ENCODE assay signal across 25 mouse cellular contexts in the genomic region with DNA sequence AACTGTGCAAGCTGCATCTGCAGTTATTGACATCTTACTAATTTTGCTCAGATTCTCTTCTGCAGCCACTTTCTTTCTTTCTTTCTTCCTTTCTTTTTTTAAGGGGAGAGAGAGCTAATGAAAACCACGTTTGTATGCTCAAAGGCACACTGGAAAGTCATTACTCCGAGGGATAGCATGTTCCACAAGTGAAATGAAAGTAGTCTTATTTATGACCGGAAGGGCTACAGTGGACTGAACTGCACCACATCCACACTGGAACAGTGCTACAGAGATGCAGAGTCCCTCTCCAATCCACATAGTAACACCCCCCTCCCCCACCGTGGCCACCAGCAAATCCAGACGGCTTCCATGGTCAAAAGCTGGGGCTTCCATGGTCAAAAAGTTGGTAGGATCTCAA.
DNase-seq lines count a peak whose midpoint lies in the region; ATAC-seq lines count a peak whose summit lies in the region.
"Had no signal": no experiment of that assay in that cellular context is flagged by ENCODE, and none has a peak within 500 bp of the region (broad histone marks: within the 10 kb centered on the region; RNA-seq: fewer than 3 reads in every experiment).

No protein-coding gene starts in this region.

- no peaks in the 10 kb centered on the region for H3K27me3 ChIP-seq in embryonic facial prominence, embryonic 15.5 days
- H3K27me3 ChIP-seq in embryonic facial prominence, embryonic 10.5 days (replicated peaks; ENCODE audit: low read depth, poor library complexity, severe bottlenecking) = no peaks in the 10 kb centered on the region
- no peaks in the 10 kb centered on the region for H3K27me3 ChIP-seq in limb, embryonic 12.5 days
- H3K27me3 ChIP-seq in limb, embryonic 15.5 days = no peaks in the 10 kb centered on the region
- H3K27me3 ChIP-seq: heart, embryonic 13.5 days; hindbrain, embryonic 15.5 days had no signal

- no peak overlapping the region for H3K9ac ChIP-seq in embryonic facial prominence, embryonic 15.5 days
- H3K9ac ChIP-seq in limb, embryonic 12.5 days (replicated peaks) = no peak overlapping the region
- no peak overlapping the region for H3K9ac ChIP-seq in limb, embryonic 15.5 days
- H3K9ac ChIP-seq: forebrain, postnatal 0 days; heart, embryonic 13.5 days; hindbrain, embryonic 15.5 days had no signal

- peaks cover 20% of the 10 kb centered on the region for H3K4me1 ChIP-seq in embryonic facial prominence, embryonic 15.5 days
- H3K4me1 ChIP-seq in embryonic facial prominence, embryonic 10.5 days = peaks cover 12% of the 10 kb centered on the region
- H3K4me1 ChIP-seq in limb, embryonic 12.5 days (replicated peaks) = peaks cover 45% of the 10 kb centered on the region
- peaks cover 35% of the 10 kb centered on the region for H3K4me1 ChIP-seq in limb, embryonic 15.5 days
- H3K4me1 ChIP-seq: hindbrain, embryonic 15.5 days had no signal

- H3K4me2 ChIP-seq in embryonic facial prominence, embryonic 15.5 days (replicated peaks) = no peak overlapping the region
- H3K4me2 ChIP-seq in limb, embryonic 12.5 days = peak overlapping the region; percentile 6; the same call in 1 of the 2 replicates
- no peak overlapping the region for H3K4me2 ChIP-seq in limb, embryonic 15.5 days
- H3K4me2 ChIP-seq: heart, embryonic 13.5 days; hindbrain, embryonic 15.5 days had no signal

- no peaks in the 10 kb centered on the region for H3K36me3 ChIP-seq in embryonic facial prominence, embryonic 15.5 days
- no peaks in the 10 kb centered on the region for H3K36me3 ChIP-seq in embryonic facial prominence, embryonic 10.5 days (replicated peaks)
- H3K36me3 ChIP-seq in limb, embryonic 12.5 days = no peaks in the 10 kb centered on the region
- H3K36me3 ChIP-seq in limb, embryonic 15.5 days = no peaks in the 10 kb centered on the region
- H3K36me3 ChIP-seq: heart, embryonic 10.5 days; heart, embryonic 13.5 days; hindbrain, embryonic 15.5 days had no signal

- no peak for ATAC-seq in embryonic facial prominence, embryonic 15.5 days (ENCODE audit: insufficient number of reproducible peaks, low FRiP score, low TSS enrichment, low read depth)
- no peak for ATAC-seq in limb, embryonic 12.5 days (ENCODE audit: insufficient number of reproducible peaks, insufficient read depth, low FRiP score, low TSS enrichment, low read depth)
- no peak for ATAC-seq in limb, embryonic 15.5 days (ENCODE audit: insufficient number of reproducible peaks, low FRiP score, low TSS enrichment, low read depth)
- ATAC-seq: activated CD4-positive, CD25-positive, alpha-beta regulatory T cell, adult 4 months; forebrain, embryonic 14.5 days; forebrain, postnatal 0 days had no signal

- 59% methylated on average over 5 of the region's 5 CpGs for WGBS in embryonic facial prominence, embryonic 15.5 days
- 85% methylated on average over 5 of the region's 5 CpGs for WGBS in embryonic facial prominence, embryonic 10.5 days
- 31% methylated on average over 5 of the region's 5 CpGs for WGBS in limb, embryonic 12.5 days
- WGBS in limb, embryonic 15.5 days = 26% methylated on average over 5 of the region's 5 CpGs

- H3K27ac ChIP-seq in embryonic facial prominence, embryonic 15.5 days (replicated peaks) = peak overlapping the region; percentile 25; the same call in 1 of the 2 replicates
- H3K27ac ChIP-seq in embryonic facial prominence, embryonic 10.5 days (replicated peaks) = no peak overlapping the region
- H3K27ac ChIP-seq in limb, embryonic 12.5 days = peak overlapping the region; percentile 94
- H3K27ac ChIP-seq in limb, embryonic 15.5 days = peak overlapping the region; percentile 81
- H3K27ac ChIP-seq: heart, adult 2 months; heart, embryonic 10.5 days; heart, embryonic 13.5 days; hindbrain, embryonic 15.5 days had no signal

- no peaks in the 10 kb centered on the region for H3K9me3 ChIP-seq in embryonic facial prominence, embryonic 15.5 days (replicated peaks)
- no peaks in the 10 kb centered on the region for H3K9me3 ChIP-seq in embryonic facial prominence, embryonic 10.5 days
- no peaks in the 10 kb centered on the region for H3K9me3 ChIP-seq in limb, embryonic 12.5 days
- no peaks in the 10 kb centered on the region for H3K9me3 ChIP-seq in limb, embryonic 15.5 days
- H3K9me3 ChIP-seq: heart, embryonic 10.5 days; heart, embryonic 13.5 days; hindbrain, embryonic 15.5 days had no signal

- no peak overlapping the region for H3K4me3 ChIP-seq in embryonic facial prominence, embryonic 15.5 days (replicated peaks)
- no peak overlapping the region for H3K4me3 ChIP-seq in embryonic facial prominence, embryonic 10.5 days
- no peak overlapping the region for H3K4me3 ChIP-seq in limb, embryonic 12.5 days (replicated peaks)
- no peak overlapping the region for H3K4me3 ChIP-seq in limb, embryonic 15.5 days
- H3K4me3 ChIP-seq: heart, adult 2 months; heart, embryonic 10.5 days; heart, embryonic 13.5 days; hindbrain, embryonic 15.5 days had no signal

- DNase-seq in embryonic facial prominence, embryonic 10.5 days (ENCODE audit: low spot score) = no peak
- peak; percentile 56 for DNase-seq in forelimb bud, embryonic 11.5 days (ENCODE audit: low read depth, low spot score)
- no peak for DNase-seq in lung, postnatal 4 days
- no peak for DNase-seq in left cerebral cortex, adult 8-10 months (ENCODE audit: low spot score in 2 of 2)
- DNase-seq: adrenal gland, adult 8-10 months; adrenal gland, postnatal 25 days; cerebellum, adult 11-12 months; cerebellum, adult 8-10 months; cerebellum, postnatal 10 days; cerebellum, postnatal 36 days; embryo, embryonic 11 days; forebrain, postnatal 0 days; gastrocnemius, postnatal 10 days; gastrocnemius, postnatal 36 days; heart, adult 2 months; heart, postnatal 14 days; heart, postnatal 4 days had no signal
